Mouse (Mus musculus) heart, embryonic 10.5 days (tissue): ENCODE results near the gene Metap1. TPM values are rescaled to one million over a fixed set of nuclear protein-coding genes. Genes with fewer than 3 reads are reported as not detected.
A peak's percentile ranks its signal among the peaks of the same experiment; 100 is the strongest.
"Not testable (repeated sequence)": the region's sequence is repeated elsewhere in the genome, so short reads cannot be mapped to it uniquely, and the experiment has no call there.

Experiments used
- DNase-seq: peaks from one replicate; pipeline ENCODE4 v3.0.0-alpha.2; 2017; ENCODE audit warnings: low spot score
- H3K27ac ChIP-seq: fragments of 300-500 bp; sonication (generic); 2 replicates; pipeline ENCODE4 v1.5.1; 2016; ENCODE audit warnings: mild to moderate bottlenecking
- H3K27me3 ChIP-seq: fragments of 300-500 bp; sonication (generic); 2 replicates; pipeline ENCODE4 v1.6.1; 2016; ENCODE audit warnings: mild to moderate bottlenecking; ENCODE audit not compliant: poor library complexity, insufficient read depth, severe bottlenecking
- H3K36me3 ChIP-seq: fragments of 300-500 bp; sonication (generic); 2 replicates; pipeline ENCODE4 v1.6.1; 2016; ENCODE audit warnings: mild to moderate bottlenecking, moderate library complexity
- H3K4me1 ChIP-seq: fragments of 300-500 bp; sonication (generic); 2 replicates; pipeline ENCODE4 v1.6.1; 2016; ENCODE audit warnings: mild to moderate bottlenecking
- H3K4me3 ChIP-seq: fragments of 300-500 bp; sonication (generic); 2 replicates; pipeline ENCODE4 v1.5.1; 2016; ENCODE audit warnings: mild to moderate bottlenecking, moderate library complexity
- H3K9me3 ChIP-seq: fragments of 300-500 bp; sonication (generic); 2 replicates; pipeline ENCODE4 v1.6.1; 2016; ENCODE audit warnings: mild to moderate bottlenecking, moderate library complexity
- WGBS: fragments of 180-500 bp; shearing (Covaris S2); methylation state at CpG from one replicate; pipeline ENCODE4 v1.1.7; 2016; 5-methylcytosine and 5-hydroxymethylcytosine counted together
- polyA plus RNA-seq: library from polyadenylated mRNA; unstranded; fragments of >200 nt; fragmentation: Nextera tagmentation; extraction: Ambion mirVana; gene quantifications from 2 replicates; pipeline ENCODE4 v1.2.1, GENCODE M21; 2016

Metap1 gene
- polyA plus RNA-seq, 1 experiment from 2014 or later, result 47.1 TPM

GRCm38 (mm10) chr3:138494565-138494964, 5.2 kb upstream of the Metap1 start:
- WGBS, result 56% methylated on average over 1 of the region's 1 CpGs

GRCm38 (mm10) chr3:138493668-138494067, 4.4 kb upstream of the Metap1 start:
- Histone ChIP-seq H3K27ac (no peak overlapping the region), H3K4me1 (0 out of 2 replicates have a peak, but pooled peaks cover 3% of the 10 kb centered on the region), H3K27me3 (no peaks in the 10 kb centered on the region), H3K9me3 (no peaks in the 10 kb centered on the region), H3K36me3 (no peaks in the 10 kb centered on the region), H3K4me3 (no peak overlapping the region)
- 83% methylated on average over 3 of the region's 3 CpGs for WGBS
- no peak for DNase-seq

More at GRCm38 (mm10) chr3:138494565-138494964, 5.2 kb upstream of the Metap1 start:
- Histone ChIP-seq H3K4me3 (no peak overlapping the region), H3K27ac (no peak overlapping the region), H3K36me3 (no peaks in the 10 kb centered on the region), H3K4me1 (no peaks in the 10 kb centered on the region), H3K27me3 (0 out of 2 replicates have a peak, but pooled peaks cover 3% of the 10 kb centered on the region), H3K9me3 (no peaks in the 10 kb centered on the region)
- DNase-seq, result no peak

- no peaks in the 10 kb centered on the region for H3K9me3 ChIP-seq
- H3K36me3 ChIP-seq, result peaks cover 12% of the 10 kb centered on the region
- H3K27ac ChIP-seq, result peak overlapping the region; percentile 93
- H3K4me3 ChIP-seq, result peak overlapping the region; percentile 96
- peaks cover 17% of the 10 kb centered on the region; the same call in 1 of the 2 replicates for H3K4me1 ChIP-seq
- no peak for DNase-seq
- WGBS, result 24% methylated on average over 6 of the region's 6 CpGs
- no peaks in the 10 kb centered on the region for H3K27me3 ChIP-seq
These were observed 671 bp upstream of the Metap1 start for GRCm38 (mm10) chr3:138490034-138490337.

- Histone ChIP-seq H3K27me3 (no peaks in the 10 kb centered on the region), H3K9me3 (no peaks in the 10 kb centered on the region), H3K4me1 (peaks cover 17% of the 10 kb centered on the region; the same call in 1 of the 2 replicates), H3K36me3 (peaks cover 23% of the 10 kb centered on the region), H3K4me3 (peak overlapping the region; percentile 96), H3K27ac (peak overlapping the region; percentile 93)
- whole genome bisulfite sequencing, result under 1% methylated on average over 59 of the region's 61 CpGs
- no peak for DNase-seq
These were observed 560 bp downstream of the Metap1 start for GRCm38 (mm10) chr3:138488584-138489326.

GRCm38 (mm10) chr3:138483240-138483639, 6.1 kb downstream of the Metap1 start:
- Histone ChIP-seq H3K27me3 (no peaks in the 10 kb centered on the region), H3K27ac (no peak overlapping the region), H3K4me1 (peaks cover 12% of the 10 kb centered on the region; the same call in 1 of the 2 replicates), H3K36me3 (peaks cover 54% of the 10 kb centered on the region), H3K4me3 (no peak overlapping the region), H3K9me3 (no peaks in the 10 kb centered on the region)
- DNase-seq, result no peak
- WGBS, result 92% methylated on average over 2 of the region's 2 CpGs

GRCm38 (mm10) chr3:138481526-138482284, 7.6 kb downstream of the Metap1 start:
- Histone ChIP-seq H3K36me3 (peaks cover 55% of the 10 kb centered on the region), H3K27ac (no peak overlapping the region)
- 59% methylated on average over 14 of the region's 14 CpGs for WGBS

GRCm38 (mm10) chr3:138479489-138479888, 9.8 kb downstream of the Metap1 start:
- 88% methylated on average over 8 of the region's 8 CpGs for WGBS
- H3K36me3 ChIP-seq, result peaks cover 44% of the 10 kb centered on the region

More at GRCm38 (mm10) chr3:138481526-138482284, 7.6 kb downstream of the Metap1 start:
- Histone ChIP-seq H3K9me3 (no peaks in the 10 kb centered on the region), H3K27me3 (no peaks in the 10 kb centered on the region), H3K4me3 (no peak overlapping the region), H3K4me1 (no peaks in the 10 kb centered on the region; the same call in 1 of the 2 replicates)
- DNase-seq, result no peak

GRCm38 (mm10) chr3:138471066-138471465, 18.2 kb downstream of the Metap1 start:
- no peaks in the 10 kb centered on the region for H3K4me1 ChIP-seq
- H3K27ac ChIP-seq, result no peak overlapping the region
- H3K9me3 ChIP-seq, result no peaks in the 10 kb centered on the region
- H3K4me3 ChIP-seq, result no peak overlapping the region
- WGBS, result 81% methylated on average over 3 of the region's 3 CpGs
- H3K27me3 ChIP-seq, result no peaks in the 10 kb centered on the region
- peaks cover 71% of the 10 kb centered on the region for H3K36me3 ChIP-seq
- no peak for DNase-seq

More at GRCm38 (mm10) chr3:138479489-138479888, 9.8 kb downstream of the Metap1 start:
- no peaks in the 10 kb centered on the region for H3K9me3 ChIP-seq
- DNase-seq, result no peak
- H3K27me3 ChIP-seq, result no peaks in the 10 kb centered on the region
- H3K4me3 ChIP-seq, result no peak overlapping the region
- no peak overlapping the region for H3K27ac ChIP-seq
- no peaks in the 10 kb centered on the region; the same call in 1 of the 2 replicates for H3K4me1 ChIP-seq

- H3K9me3 ChIP-seq, H3K4me1 ChIP-seq, H3K4me3 ChIP-seq, DNase-seq, H3K27ac ChIP-seq, H3K27me3 ChIP-seq: not testable (repeated sequence)
- WGBS, result 86% methylated on average over 1 of the region's 1 CpGs
- H3K36me3 ChIP-seq, result peaks cover 85% of the 10 kb centered on the region
These were observed 22.7 kb downstream of the Metap1 start for GRCm38 (mm10) chr3:138466656-138467055.

GRCm38 (mm10) chr3:138464573-138465147, 24.7 kb downstream of the Metap1 start:
- no peaks in the 10 kb centered on the region for H3K9me3 ChIP-seq
- H3K4me3 ChIP-seq, result no peak overlapping the region
- DNase-seq, result no peak
- no peak overlapping the region for H3K27ac ChIP-seq
- 78% methylated on average over 16 of the region's 16 CpGs for WGBS
- no peaks in the 10 kb centered on the region for H3K27me3 ChIP-seq
- H3K36me3 ChIP-seq, result peaks cover 87% of the 10 kb centered on the region
- H3K4me1 ChIP-seq, result no peaks in the 10 kb centered on the region

GRCm38 (mm10) chr3:138463807-138464206, 25.5 kb downstream of the Metap1 start:
- Histone ChIP-seq H3K9me3 (no peaks in the 10 kb centered on the region), H3K27me3 (no peaks in the 10 kb centered on the region), H3K36me3 (peaks cover 87% of the 10 kb centered on the region), H3K27ac (no peak overlapping the region), H3K4me1 (no peaks in the 10 kb centered on the region), H3K4me3 (no peak overlapping the region)
- DNase-seq, result no peak
- 83% methylated on average over 6 of the region's 6 CpGs for WGBS

GRCm38 (mm10) chr3:138463137-138463536, 26.2 kb downstream of the Metap1 start:
- Histone ChIP-seq H3K9me3 (no peaks in the 10 kb centered on the region), H3K4me3 (no peak overlapping the region), H3K27ac (no peak overlapping the region), H3K36me3 (peaks cover 87% of the 10 kb centered on the region), H3K27me3 (no peaks in the 10 kb centered on the region), H3K4me1 (no peaks in the 10 kb centered on the region)
- WGBS, result 90% methylated on average over 2 of the region's 2 CpGs
- DNase-seq, result no peak

- H3K27ac ChIP-seq, result no peak overlapping the region
- peaks cover 86% of the 10 kb centered on the region for H3K36me3 ChIP-seq
- no peaks in the 10 kb centered on the region for H3K27me3 ChIP-seq
- 82% methylated on average over 3 of the region's 3 CpGs for WGBS
- H3K4me3 ChIP-seq, result no peak overlapping the region
- H3K4me1 ChIP-seq, result no peaks in the 10 kb centered on the region
- H3K9me3 ChIP-seq, result no peaks in the 10 kb centered on the region
- no peak for DNase-seq
These were observed 27.5 kb downstream of the Metap1 start for GRCm38 (mm10) chr3:138461832-138462231.
